Mouse (Mus musculus) adrenal gland (tissue): ENCODE measurements around the gene Mars.
"Not testable (repeated sequence)": the region's sequence is repeated elsewhere in the genome, so short reads cannot be mapped to it uniquely, and the experiment has no call there.

Experiments
- intact Hi-C: fragments of 180-260 bp; cut with DNase I; formaldehyde crosslinking; loops from one replicate; pipeline ENCODE4 v1.15.1; 2025

Gene Mars

DNA sequence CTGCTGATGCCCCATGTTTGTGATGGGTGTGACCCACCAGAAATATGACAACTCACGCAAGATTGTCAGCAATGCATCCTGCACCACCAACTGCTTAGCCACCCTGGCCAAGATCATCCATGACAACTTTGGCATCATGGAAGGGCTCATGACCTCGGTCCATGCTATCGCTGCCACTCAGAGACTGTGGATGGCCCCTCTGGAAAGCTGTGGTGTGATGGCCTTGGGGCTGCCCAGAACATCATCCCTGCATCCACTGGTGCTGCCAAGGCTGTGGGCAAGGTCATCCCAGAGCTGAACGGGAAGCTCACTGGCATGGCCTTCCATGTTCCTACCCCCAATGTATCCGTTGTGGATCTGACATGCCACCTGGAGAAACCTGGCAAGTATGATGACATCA is 1.9 kb upstream of the Mars start:
- intact Hi-C loops = loop anchor here (5.0 kb wide), 1 partner anchor 46 kb away; the partner anchor contains the start of gene Dctn2

DNA sequence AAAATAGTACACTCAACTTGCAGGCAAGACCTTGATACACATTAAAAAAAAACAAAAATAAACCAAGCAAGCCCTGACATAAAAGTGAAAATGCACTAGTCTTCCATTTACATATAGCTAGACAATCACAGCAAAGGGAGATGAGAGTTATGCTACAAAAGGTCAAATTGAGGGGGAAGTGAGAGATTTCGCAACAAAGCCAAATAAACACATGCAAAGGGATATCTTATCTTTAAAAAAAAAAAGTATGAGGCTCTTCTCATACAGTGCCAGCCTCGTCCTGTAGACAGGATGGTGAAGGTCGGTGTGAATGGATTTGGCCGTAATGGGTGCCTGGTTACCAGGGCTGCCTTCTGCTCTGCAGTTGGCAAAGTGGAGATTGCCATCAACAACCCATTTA is 1.3 kb upstream of the Mars start:
- intact Hi-C loops = loop anchor here (5.0 kb wide), 1 partner anchor 46 kb away; the partner anchor contains the start of gene Dctn2

DNA sequence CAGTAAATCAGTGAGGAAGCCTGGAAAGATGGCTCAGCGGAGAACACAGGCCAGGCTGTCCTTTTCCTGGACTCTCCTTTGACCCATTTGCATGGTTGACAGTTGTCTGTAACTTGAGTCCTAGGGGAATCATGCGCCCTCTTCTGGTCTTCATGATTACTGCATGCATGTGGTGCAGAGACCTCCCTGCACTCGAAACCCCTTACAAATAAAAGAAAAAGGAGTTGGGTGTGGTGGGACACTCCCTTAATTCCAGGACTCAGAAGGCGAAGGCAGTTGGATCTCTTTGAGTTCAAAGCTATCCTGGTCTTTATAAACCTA is 730 bp upstream of the Mars start:
- intact Hi-C loops = loop anchor here (5.0 kb wide), 1 partner anchor 45 kb away; the partner anchor contains the start of gene Dctn2

DNA sequence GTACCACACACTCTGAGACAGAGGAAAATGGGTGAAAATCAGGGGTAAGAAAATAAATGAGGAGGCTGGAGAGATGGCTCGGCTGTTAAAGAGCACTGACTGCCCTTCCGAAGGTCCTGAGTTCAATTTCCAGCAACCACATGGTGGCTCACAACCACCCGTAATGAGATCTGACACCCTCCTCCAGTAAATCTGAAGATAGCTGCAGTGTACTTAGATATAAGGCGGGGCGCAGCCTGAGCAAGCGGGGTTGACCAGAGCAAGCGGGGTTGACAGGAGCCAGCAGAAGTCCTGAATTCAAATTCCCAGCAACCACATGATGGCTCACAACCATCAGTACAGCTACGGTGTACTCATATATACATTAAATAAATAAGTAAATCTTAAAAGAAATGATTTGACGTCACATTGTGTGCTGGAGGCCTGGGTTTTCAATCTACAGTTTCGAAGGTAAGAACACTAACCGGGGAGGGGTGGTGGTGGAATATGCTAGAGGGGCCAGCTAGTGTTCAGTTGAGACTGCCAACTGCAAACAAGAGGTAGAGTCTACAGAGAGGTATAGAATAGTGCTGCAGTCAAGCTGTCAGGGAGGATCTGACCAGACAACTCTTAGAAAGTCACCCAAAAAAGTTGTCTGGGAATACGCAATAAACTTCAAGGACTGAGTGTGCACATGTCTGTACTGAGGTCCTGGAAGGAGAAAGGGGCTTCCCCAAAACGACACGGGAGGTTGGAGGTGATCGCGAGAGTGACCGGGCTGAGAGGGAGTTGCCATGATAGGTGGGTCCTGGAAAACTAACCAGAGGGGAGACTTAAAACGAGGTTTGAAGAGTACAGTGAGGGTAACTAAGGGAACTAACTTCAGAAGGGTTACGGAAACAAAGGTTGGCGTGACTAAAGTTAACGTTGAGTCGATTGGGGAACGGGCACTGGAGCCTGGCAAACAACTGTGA is 787 bp downstream of the Mars start:
- intact Hi-C loops = loop anchor here (2.0 to 5.0 kb wide), 2 partner anchors 20 to 43 kb away; partner anchors contain the start of gene Dctn2

DNA sequence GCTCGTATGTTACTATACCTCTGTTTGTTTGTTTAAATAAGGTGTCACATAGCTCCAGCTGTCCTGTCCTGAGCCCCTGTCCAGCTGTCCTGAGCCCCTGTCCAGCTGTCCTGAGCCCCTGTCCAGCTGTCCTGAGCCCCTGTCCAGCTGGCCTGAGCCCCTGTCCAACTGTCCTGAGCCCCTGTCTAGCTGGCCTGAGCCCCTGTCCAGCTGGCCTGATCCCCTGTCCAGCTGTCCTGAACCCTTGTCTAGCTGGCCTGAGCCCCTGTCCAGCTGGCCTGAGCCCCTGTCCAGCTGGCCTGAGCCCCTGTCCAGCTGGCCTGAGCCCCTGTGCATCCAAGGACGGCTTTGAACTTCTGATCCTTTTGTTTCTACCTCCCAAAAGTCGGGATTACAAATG is 2.4 kb downstream of the Mars start:
- intact Hi-C loops = not testable (repeated sequence)

DNA sequence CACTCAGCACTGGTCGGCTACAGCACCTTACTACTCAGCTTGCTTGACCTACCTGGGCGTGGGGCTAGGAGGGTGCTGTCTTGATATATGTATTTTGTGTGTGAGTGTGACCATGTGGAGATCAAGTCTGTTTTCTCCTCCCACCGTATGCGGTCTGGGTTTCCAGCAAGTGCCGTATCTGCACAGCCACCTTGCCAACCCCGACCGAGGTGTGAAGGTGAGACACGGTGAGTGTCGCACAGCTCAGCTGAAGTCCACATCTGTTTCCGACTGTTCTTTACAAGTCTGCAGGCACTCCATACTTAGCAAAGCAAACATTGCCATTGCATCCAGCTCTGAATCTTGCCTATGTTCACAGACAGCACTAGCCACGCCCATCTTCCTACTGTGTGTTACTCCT is 8.4 kb downstream of the Mars start:
- intact Hi-C loops = no loop called here

DNA sequence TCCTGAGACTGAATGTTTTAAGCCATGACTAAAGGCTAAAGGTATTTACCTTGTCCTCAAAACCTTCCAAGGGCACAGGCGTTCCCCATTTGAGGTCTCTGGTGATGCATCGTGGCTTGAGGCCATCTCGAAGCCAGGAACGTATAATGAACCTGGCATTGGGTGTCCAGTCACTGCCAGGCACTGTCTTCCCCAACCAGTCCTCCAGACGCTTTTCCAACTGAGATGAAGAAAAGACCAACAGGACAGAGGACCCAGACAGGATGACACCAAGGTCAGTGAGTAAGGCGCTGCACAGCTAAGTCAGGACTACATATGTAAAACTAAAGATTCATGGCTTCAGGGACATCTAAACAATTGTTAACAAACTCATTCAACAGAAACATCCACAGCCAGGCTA is 11.2 kb downstream of the Mars start:
- intact Hi-C loops = no loop called here

DNA sequence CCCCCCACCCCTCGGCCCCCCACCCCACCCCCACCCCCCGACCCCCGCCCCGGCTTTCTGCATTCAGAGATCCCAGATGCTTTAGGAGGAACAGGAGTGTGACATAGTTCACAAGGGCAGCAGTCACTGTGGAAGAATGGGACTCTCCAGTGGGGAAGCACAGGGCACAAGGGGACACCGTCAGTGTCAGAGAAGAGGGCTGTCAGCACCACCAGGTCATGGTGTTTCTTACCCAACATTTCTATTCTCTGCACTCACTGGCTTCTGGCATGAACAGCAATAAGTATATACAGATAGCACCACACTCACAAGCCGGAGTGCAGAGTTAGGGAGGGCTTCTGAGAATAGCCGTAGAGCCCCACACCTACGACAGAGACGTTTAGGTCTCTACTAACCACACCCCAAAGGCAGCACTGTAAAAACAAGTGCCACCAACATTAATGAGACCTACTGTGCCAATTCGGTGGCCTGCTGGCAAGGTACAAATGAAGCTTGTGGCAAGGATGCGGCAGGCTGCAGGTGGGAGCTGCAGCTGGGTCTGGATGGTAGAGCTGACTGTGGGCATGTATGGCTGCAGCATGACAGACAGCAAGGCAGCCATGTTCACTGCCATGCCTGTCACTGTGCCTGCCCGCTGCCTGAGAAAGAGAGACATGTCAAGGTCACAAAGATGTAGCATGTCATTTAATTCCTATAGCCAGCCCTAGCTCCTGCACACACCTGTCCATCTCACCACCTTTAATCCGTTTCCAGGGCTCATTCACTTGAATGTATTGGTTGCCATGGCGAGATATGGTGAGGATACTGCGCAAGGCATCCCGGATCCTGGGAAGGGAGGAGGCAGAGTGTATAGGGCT is 14.3 kb downstream of the Mars start:
- intact Hi-C loops = no loop called here

DNA sequence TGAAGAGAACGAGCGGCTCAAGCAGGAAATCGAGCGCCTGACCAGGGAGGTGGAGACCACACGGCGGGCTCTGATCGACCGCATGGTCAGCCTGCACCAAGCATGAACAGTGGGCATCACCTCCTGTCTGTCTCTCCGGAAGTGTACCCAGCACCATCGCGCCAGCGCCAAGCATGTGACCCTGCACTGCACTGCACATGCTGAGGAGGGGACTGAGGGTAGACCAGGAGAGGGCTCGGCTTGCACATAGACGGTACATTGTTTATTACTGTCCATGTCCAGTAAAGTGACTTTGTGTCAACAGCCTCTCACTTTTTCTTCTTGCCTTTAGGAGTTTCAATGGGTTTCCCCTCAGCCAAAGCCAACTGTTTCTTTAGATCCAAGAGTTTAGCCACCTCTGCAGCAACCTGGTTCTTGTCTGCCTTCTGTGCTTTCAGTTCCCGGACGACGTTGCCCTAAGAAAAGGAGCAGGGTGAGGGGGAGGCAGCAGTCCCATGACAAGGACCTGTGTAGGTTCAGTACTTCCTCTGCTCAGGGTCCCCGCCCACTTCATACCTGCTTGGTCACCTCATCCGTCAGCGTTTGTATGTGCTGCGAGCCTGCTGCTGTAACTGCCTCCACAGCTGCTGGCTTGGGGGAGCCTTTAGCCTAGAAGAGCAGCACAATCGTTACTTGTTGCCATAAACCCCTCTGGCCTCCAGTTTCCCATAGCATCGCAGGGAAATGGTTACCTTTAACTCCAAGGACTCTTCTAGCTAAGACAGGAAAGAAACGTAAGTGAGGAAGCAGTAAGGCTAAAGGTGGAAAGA is 15.4 kb downstream of the Mars start:
- intact Hi-C loops = no loop called here

DNA sequence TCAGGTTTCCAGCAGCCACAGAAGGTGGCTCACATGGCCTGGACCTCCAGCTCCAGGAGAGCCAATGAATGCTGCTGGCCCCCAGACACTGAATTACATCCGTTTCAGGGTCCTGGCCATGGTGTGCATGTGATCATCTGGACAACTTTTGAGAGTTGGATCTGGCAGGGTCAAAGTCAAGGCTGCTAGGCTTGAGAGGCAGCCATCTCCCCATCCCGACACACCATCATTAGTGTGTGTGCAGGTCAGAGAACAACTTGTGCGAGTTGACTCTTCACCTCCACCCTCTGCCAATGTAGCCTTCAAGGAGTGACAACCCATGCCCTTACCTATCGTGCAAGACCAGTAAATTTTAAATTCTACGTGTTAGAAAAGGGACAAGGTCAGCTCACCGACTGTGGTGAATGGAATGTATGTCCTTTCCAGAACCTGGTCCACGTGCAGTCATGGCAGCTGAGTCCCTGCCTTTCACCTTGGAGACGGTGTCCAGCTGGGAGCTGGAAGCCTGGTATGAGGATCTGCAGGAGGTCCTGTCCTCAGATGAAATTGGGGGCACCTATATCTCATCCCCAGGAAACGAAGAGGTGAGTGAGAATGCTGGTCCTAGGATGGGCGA is 16.6 kb downstream of the Mars start:
- intact Hi-C loops = no loop called here

DNA sequence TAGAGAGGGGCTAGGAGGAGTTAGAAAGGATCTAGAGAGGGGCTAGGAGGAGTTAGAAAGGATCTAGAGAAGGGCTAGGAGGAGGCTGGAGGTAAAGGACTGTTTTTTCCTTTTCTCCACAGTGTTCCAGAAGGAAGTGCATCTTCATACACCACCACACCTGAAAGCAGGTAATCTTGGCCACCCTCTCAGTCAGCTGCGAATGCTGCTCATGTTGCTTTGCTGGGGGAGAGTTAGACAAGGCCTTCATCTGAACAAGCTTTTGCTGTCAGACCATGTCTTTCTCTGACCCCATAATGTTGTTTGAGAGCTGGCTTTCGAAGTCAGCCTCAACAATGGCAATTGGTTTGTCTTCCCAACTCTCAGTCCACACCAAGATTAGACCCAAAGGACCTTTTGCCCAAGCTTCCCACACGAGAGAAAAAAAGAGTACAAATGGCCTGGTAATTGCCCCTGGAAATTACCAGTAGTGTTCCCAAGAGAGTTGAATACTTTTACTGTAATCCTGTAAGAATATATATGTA is 17.9 kb downstream of the Mars start:
- intact Hi-C loops = no loop called here

DNA sequence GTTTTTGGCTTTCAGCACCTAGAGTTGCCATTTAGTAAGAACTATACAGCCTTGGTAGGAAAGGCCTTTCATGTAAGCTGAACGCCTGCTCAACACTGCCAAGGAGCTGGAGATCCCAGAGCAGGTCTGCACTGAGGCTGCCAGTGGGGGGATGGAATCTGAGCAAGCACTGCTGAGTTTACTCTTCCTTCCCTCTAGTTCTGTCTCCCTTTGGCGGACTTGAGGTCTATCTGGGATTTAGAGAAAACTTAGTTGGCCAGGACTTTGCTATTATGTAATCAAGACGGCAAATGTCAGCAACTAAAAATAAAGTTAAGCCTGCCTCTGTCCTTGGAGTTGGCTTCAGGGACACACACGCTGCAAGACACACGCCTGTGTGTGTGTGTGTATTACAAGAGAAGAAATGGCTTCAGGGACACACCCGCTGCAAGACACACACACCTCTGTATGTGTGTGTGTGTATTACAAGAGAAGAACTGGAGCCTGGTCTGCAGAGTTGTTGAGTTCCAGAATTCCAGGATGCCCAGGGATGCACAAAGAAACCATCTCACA is 18.5 kb downstream of the Mars start:
- intact Hi-C loops = no loop called here

DNA sequence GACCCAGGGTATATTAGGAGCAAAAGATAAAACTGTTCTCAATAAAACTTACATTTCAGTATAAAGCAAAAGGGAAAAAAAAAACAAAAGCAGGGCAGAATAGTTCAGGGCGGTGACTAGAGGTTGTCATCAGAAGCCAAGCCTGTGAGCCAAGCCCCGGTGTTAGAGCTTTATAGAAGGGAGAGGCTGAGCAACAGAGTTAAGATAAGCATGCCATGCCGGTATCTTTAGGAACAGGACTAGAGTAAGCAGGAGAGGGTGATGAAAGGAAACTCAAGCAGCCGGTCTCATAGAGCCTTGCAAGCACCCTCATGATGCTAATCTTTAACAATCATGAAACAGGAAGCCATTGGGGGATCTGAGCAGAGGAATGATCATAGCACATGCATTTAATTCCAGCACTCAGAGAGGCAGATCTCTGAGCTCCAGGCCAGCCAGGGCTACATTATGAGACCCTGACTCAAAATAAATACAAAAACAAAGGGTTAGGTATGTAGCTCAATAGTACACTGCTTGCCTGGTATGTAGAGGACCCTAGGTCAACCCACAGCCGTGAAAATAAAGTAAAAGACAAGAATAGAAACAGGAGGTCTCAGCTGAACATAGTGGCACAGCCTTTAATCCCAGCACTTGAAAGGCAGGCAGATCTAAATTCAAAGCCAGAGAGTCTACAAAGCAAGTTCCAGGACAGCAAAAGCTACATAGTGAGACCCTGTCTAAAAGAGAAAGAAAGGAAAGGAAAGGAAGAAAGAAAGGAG is 19.5 kb downstream of the Mars start:
- intact Hi-C loops = loop anchor here (2.0 kb wide), 1 partner anchor 19 kb away; the partner anchor contains the start of gene Mars

DNA sequence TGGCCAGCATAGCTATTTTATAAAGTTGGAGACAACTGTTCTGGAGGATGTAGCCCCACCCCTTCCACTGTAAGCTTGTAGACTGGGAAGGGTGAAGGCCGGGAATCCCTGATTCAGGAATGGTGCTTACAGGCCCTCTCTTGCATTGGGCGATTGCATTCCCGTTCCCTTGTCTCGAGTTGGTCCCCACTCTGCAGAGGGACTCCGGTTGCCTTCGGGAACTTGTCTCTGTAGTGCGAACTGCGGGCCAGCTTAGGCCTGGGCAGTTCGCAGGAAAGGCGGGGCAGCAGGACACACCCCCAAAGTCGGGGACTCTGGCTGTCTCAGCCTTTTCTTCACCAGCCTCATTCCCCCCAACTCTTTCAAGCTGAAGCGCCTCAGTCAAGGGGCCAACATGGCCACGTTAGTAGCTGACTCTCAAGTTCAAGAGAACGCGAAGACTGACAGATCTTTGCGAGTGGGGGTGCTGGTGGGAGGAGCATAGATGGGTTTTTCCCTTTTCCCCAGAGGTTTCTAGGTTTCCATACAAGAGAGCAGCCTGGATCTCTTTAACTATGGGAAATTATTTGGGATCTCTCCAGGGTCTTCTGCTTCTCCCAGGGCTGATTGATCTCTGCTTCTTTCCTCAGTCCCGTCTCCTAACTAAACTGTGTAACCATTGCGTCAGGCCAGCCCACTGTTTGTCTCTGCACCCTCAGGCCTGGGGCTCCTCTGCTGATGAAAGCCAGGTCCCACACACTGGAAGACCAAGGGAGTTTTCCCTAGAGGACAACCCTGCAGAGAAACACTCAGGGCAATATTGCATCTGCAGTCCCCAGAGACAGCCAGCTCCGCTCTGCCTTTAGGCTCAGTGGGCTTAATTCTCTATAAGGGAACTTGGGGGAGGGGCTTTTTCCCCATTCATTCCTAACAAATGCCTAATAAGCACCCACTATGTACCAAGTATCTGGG is 20.4 kb downstream of the Mars start:
- intact Hi-C loops = loop anchor here (1.0 to 2.0 kb wide), 2 partner anchors 20 to 25 kb away; partner anchors contain the start of genes Dctn2 and Mars

DNA sequence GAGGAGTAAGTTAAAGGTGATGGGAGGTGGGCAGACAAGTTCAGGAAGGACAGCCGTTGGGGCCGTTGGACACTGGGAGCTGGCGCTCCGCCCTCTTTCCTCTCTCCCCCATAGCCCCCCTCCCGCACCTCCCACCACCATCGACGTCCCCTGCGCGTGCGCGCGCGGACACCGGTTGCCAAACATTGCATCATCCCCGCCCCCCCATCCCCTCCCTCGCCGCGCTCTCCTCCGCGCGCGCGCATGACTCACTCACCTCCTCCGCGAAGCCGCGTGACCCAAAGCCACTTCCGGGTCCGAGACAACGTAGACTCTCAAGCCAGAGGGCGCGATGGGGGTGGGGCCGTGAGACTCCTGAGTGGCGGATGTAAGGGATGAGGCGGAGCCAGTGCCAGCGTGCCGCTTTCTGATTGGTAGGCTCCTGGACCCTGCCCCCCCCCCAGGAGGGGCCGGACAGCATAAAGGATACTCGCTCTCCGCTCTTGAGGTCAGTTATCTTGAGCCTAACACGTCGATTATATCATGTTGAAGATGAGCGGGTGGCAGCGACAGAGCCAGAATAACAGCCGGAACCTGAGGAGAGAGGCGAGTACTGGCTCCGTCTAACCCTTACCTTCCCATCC is 21.2 kb downstream of the Mars start:
- intact Hi-C loops = loop anchor here (1.0 to 2.0 kb wide), 2 partner anchors 20 to 24 kb away; partner anchors contain the start of genes Dctn2 and Mars

DNA sequence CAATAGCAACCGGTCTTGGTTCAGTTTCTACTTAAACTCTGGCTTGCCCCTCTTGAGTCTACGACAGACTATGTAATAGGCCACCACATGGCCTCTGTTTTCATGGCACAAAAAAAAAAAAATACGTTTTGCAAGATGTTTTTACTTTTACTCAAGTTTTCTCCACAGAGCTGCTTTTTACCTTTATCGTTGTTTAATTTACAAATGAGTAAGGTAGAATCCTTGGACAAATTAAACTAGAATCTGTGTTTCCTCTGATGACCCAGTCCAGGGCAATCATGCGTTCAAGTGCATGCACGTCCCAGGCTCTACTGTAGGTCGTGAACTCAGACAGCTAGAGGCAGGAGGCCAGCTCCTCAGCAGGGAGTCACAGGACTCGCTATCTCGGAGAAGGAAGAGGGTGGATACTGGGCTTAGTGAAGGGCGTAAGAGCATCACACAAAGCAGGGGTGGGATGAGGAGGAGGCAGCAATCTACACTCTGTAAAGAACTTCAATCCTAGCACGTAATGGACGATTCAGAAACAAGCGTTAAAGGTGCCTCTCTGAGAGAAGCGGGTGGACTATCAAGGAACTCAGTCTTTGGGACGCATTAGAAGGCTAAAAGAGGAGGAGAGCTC is 21.9 kb downstream of the Mars start:
- intact Hi-C loops = loop anchor here (1.0 to 2.0 kb wide), 2 partner anchors 21 to 23 kb away; partner anchors contain the start of genes Dctn2 and Mars
